Mouse (Mus musculus): ENCODE data around the gene Zswim1. TPM values are rescaled to one million over a fixed set of nuclear protein-coding genes. Genes with fewer than 3 reads are reported as not detected.

Gene Zswim1
- total RNA-seq (2012; rRNA removed), result 7.1 and 8.2 TPM in 2 replicates
- 10 to 100 TPM in 1 of 2 experiments, not detected in 1; 17.4 TPM for polyA plus RNA-seq (2012; ENCODE audit: insufficient read depth in 1 of 2, insufficient read length in 2 of 2, low read depth in 1 of 2, low replicate concordance in 2 of 2, missing spikeins in 1 of 2)

GRCm38 (mm10) chr2:164822636-164823165 lies at the start of gene Zswim1:
Gene Zswim1 (plus strand): TSS chr2:164822686.
- peak within 1 kb of the TSS; percentile 73 for H3K9ac ChIP-seq (ENCODE audit: control insufficient read depth, low read depth, low read length, poor library complexity, severe bottlenecking)
- peaks cover 0 to 20% of the 10 kb centered on the region in 2 experiments; a peak in 2 of 4 replicates for H3K36me3 ChIP-seq (ENCODE audit: control insufficient read depth in 1 of 2, insufficient read depth in 2 of 2, low read length in 2 of 2)
- peaks cover 4% of the 10 kb centered on the region for H3K79me2 ChIP-seq (ENCODE audit: control insufficient read depth, insufficient read depth, low read length, poor library complexity)
- peak within 1 kb of the TSS; percentile 77 to 80 for H3K4me3 ChIP-seq (ENCODE audit: control insufficient read depth in 1 of 2, insufficient read depth in 1 of 2, low read depth in 2 of 2, low read length in 2 of 2)
- no peaks in the 10 kb centered on the region for H3K9me3 ChIP-seq (replicated peaks; ENCODE audit: insufficient read depth, low read length)
- TF ChIP-seq ELF1 (IDR thresholded peaks at IDR 0.05; ENCODE audit: low read depth, low read length), result peak; percentile 83
- no peak for TF ChIP-seq USF2 (IDR thresholded peaks at IDR 0.05; ENCODE audit: borderline replicate concordance in 1 of 2, insufficient read depth in 1 of 2, low read depth in 1 of 2, low read length in 2 of 2)
- peak; percentile 20; the same call in 1 of the 2 replicates for TF ChIP-seq MAX (IDR thresholded peaks at IDR 0.05; ENCODE audit: low read length)
- peak; percentile 64 for TF ChIP-seq SIN3A (IDR thresholded peaks at IDR 0.05; ENCODE audit: low read length)
- peak; percentile 75 to 76; a peak in 3 of 4 replicates for TF ChIP-seq POLR2A (IDR thresholded peaks at IDR 0.05; ENCODE audit: control insufficient read depth in 1 of 2, insufficient read depth in 1 of 2, low read depth in 1 of 2, low read length in 2 of 2, poor library complexity in 1 of 2)
- no peak for TF ChIP-seq GABPA (IDR thresholded peaks at IDR 0.05; ENCODE audit: low read depth, low read length)
- peak; percentile 59; the same call in 1 of the 2 replicates for TF ChIP-seq ZMIZ1 (IDR thresholded peaks at IDR 0.05; ENCODE audit: low read depth, low read length)
- TF ChIP-seq HCFC1 (IDR thresholded peaks at IDR 0.05; ENCODE audit: low read depth, low read length), result peak; percentile 76
- peak; percentile 84 for TF ChIP-seq MXI1 (IDR thresholded peaks at IDR 0.05; ENCODE audit: low read depth, low read length)
- TF ChIP-seq RCOR1 (IDR thresholded peaks at IDR 0.05; ENCODE audit: low read depth, low read length), result peak; percentile 9; the same call in 1 of the 2 replicates
- peak; percentile 83; the same call in 1 of the 2 replicates for TF ChIP-seq POLR2AphosphoS2 (IDR thresholded peaks at IDR 0.05; ENCODE audit: low read length)
- no peak for TF ChIP-seq BHLHE40 (IDR thresholded peaks at IDR 0.05; ENCODE audit: borderline replicate concordance, low read depth, low read length)
- TF ChIP-seq TCF12 (IDR thresholded peaks at IDR 0.05; ENCODE audit: low read depth, low read length), result peak; percentile 61
- peak; percentile 58 for TF ChIP-seq CHD2 (IDR thresholded peaks at IDR 0.05; ENCODE audit: low read length)
- peak; percentile 71; the same call in 1 of the 2 replicates for TF ChIP-seq NELFE (IDR thresholded peaks at IDR 0.05; ENCODE audit: low read depth, low read length)
- no peak for TF ChIP-seq ZKSCAN1 (IDR thresholded peaks at IDR 0.05; ENCODE audit: low read depth, low read length)
- peak; percentile 98 for DNase-seq (ENCODE audit: low read depth, low spot score)
- H3K27ac ChIP-seq (ENCODE audit: control insufficient read depth, low read depth, low read length), result peak within 1 kb of the TSS; percentile 59
- peaks cover 2 to 27% of the 10 kb centered on the region in 2 experiments; a peak in 3 of 4 replicates for H3K4me1 ChIP-seq (ENCODE audit: control insufficient read depth in 1 of 2, insufficient read depth in 2 of 2, low read length in 2 of 2)
- H3K27me3 ChIP-seq (ENCODE audit: control insufficient read depth in 1 of 2, insufficient read depth in 2 of 2, low read length in 2 of 2), result no peaks in the 10 kb centered on the region

GRCm38 (mm10) chr2:164773229-164773988 lies 49.1 kb upstream of the Zswim1 start:
- Histone ChIP-seq H3K27ac (ENCODE audit: control insufficient read depth, low read depth, low read length) (peak overlapping the region; percentile 97), H3K36me3 (ENCODE audit: control insufficient read depth in 1 of 2, insufficient read depth in 2 of 2, low read length in 2 of 2) (peaks cover 2 to 27% of the 10 kb centered on the region in 2 experiments), H3K9me3 (replicated peaks; ENCODE audit: insufficient read depth, low read length) (no peaks in the 10 kb centered on the region), H3K27me3 (ENCODE audit: control insufficient read depth in 1 of 2, insufficient read depth in 2 of 2, low read length in 2 of 2) (no peaks in the 10 kb centered on the region), H3K4me3 (ENCODE audit: control insufficient read depth in 1 of 2, insufficient read depth in 1 of 2, low read depth in 2 of 2, low read length in 2 of 2) (peak overlapping the region; percentile 31 to 34), H3K79me2 (ENCODE audit: control insufficient read depth, insufficient read depth, low read length, poor library complexity) (peaks cover 24% of the 10 kb centered on the region), H3K9ac (ENCODE audit: control insufficient read depth, low read depth, low read length, poor library complexity, severe bottlenecking) (peak overlapping the region; percentile 59), H3K4me1 (ENCODE audit: control insufficient read depth in 1 of 2, insufficient read depth in 2 of 2, low read length in 2 of 2) (peaks cover 3 to 29% of the 10 kb centered on the region in 2 experiments; a peak in 3 of 4 replicates)
- TF ChIP-seq MYB (IDR thresholded peaks at IDR 0.05; ENCODE audit: low read depth, low read length) (peak; percentile 24; the same call in 1 of the 2 replicates), ELF1 (IDR thresholded peaks at IDR 0.05; ENCODE audit: low read depth, low read length) (no peak), MXI1 (IDR thresholded peaks at IDR 0.05; ENCODE audit: low read depth, low read length) (peak; percentile 19; the same call in 1 of the 2 replicates), RAD21 (IDR thresholded peaks at IDR 0.05; ENCODE audit: low read depth, low read length) (no peak), RCOR1 (IDR thresholded peaks at IDR 0.05; ENCODE audit: low read depth, low read length) (0 out of 2 replicates have a peak, but pooled peaks have one; percentile 9), ETS1 (IDR thresholded peaks at IDR 0.05; ENCODE audit: low read depth, low read length) (0 out of 2 replicates have a peak, but pooled peaks have one; percentile 11), NELFE (IDR thresholded peaks at IDR 0.05; ENCODE audit: low read depth, low read length) (no peak), POLR2A (IDR thresholded peaks at IDR 0.05; ENCODE audit: control insufficient read depth in 1 of 2, insufficient read depth in 1 of 2, low read depth in 1 of 2, low read length in 2 of 2, poor library complexity in 1 of 2) (peak in 1 of 2 experiments; percentile 64; a peak in 2 of 4 replicates), NRF1 (IDR thresholded peaks at IDR 0.05; ENCODE audit: insufficient read depth, low read depth, low read length, poor library complexity, severe bottlenecking) (no peak), SMC3 (IDR thresholded peaks at IDR 0.05; ENCODE audit: low read depth, low read length) (0 out of 2 replicates have a peak, but pooled peaks have one; percentile 5), MYC (IDR thresholded peaks at IDR 0.05; ENCODE audit: low read depth, low read length) (no peak)
- peak; percentile 77 for DNase-seq (ENCODE audit: low read depth, low spot score)
